Mouse (Mus musculus): ENCODE measurements around the gene Dgkh. TPM values are rescaled to one million over a fixed set of nuclear protein-coding genes. Genes with fewer than 3 reads are reported as not detected.

Gene Dgkh
- total and polyA plus RNA-seq, 2 experiments from 2014 or later, result 1.2 to 4.7 TPM

DNA sequence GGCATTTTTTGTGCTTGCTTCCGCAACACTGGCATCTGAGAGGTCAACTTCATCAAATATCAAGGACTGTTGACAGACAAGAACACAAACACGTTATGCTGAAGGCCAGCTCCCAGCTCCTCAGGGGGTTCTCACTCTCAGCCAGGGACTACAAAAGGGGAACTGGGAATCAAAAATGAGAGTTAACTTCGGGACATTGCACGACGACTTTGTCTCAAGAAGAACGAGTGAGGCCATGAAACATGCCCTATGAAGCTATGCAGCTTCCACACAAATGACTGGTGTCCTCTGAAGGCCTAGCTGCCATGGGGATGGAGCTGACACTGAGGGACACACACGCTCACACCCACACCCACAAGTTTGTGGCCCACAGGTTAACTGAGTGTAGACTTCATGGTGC, 80.9 kb downstream of the Dgkh start:
- no peak for ATAC-seq (ENCODE audit: insufficient read depth, low read depth)
- no peaks in the 10 kb centered on the region for H3K4me1 ChIP-seq (ENCODE audit: control insufficient read depth, insufficient read depth)

DNA sequence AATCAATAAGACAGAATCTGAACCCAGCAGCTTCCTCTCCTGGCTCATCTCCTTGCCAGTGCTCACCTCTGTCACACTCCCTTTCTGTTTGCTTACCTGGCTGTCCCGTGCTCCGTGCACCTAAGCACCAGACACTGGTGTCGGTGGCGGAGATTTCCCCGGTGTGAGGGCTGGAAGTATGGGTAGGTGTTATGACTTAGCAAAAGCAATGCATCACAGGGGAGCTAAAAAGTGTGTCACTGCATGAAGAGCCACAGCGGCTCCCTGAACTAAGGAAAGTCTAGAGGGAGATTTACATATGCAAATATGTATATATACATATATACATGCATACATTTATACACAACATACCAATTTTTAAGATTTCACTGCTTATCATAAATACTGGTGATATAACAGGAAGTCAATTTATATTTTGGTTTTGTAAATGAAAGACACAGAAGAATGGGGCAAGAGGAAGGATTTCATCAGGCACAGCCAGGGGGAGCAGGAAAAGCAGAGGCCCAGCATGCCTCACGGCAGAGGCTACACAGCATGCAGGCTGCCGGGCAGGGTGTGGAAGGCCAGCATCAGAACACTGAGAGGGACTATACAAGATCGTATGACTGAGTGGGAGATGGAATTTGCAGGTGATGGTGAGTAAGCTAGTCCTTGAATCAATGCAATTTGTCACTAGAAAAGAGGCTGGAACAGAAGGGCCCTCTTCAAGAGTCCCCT, 82.0 kb downstream of the Dgkh start:
- H3K36me3 ChIP-seq (replicated peaks; ENCODE audit: control insufficient read depth, insufficient read depth, low read length), result no peaks in the 10 kb centered on the region
- WGBS, result 73% methylated on average over 9 of the region's 9 CpGs
- ATAC-seq (ENCODE audit: insufficient read depth, low read depth), result no peak

More for the DNA sequence above, 80.9 kb downstream of the Dgkh start:
- no peak for DNase-seq (ENCODE audit: low spot score)
- no peak overlapping the region for H3K4me2 ChIP-seq (ENCODE audit: low read depth, low read length)
- H3K9me3 ChIP-seq (replicated peaks; ENCODE audit: control insufficient read depth, low read length), result no peaks in the 10 kb centered on the region
- H3K27me3 ChIP-seq (ENCODE audit: control insufficient read depth, insufficient read depth, low read length), result no peaks in the 10 kb centered on the region
- no peak overlapping the region for H3K9ac ChIP-seq (replicated peaks; ENCODE audit: low read depth, low read length)
- WGBS, result 79% methylated on average over 7 of the region's 7 CpGs
- no peak for TF ChIP-seq CTCF (IDR thresholded peaks at IDR 0.05; ENCODE audit: low read depth)
- TF ChIP-seq EP300 (IDR thresholded peaks at IDR 0.05; ENCODE audit: low read depth), result no peak
- no peaks in the 10 kb centered on the region for H3K36me3 ChIP-seq (replicated peaks; ENCODE audit: control insufficient read depth, insufficient read depth, low read length)
- H3K4me3 ChIP-seq (ENCODE audit: low read depth, low read length), result no peak overlapping the region
- H3K27ac ChIP-seq (ENCODE audit: low read depth), result no peak overlapping the region

DNA sequence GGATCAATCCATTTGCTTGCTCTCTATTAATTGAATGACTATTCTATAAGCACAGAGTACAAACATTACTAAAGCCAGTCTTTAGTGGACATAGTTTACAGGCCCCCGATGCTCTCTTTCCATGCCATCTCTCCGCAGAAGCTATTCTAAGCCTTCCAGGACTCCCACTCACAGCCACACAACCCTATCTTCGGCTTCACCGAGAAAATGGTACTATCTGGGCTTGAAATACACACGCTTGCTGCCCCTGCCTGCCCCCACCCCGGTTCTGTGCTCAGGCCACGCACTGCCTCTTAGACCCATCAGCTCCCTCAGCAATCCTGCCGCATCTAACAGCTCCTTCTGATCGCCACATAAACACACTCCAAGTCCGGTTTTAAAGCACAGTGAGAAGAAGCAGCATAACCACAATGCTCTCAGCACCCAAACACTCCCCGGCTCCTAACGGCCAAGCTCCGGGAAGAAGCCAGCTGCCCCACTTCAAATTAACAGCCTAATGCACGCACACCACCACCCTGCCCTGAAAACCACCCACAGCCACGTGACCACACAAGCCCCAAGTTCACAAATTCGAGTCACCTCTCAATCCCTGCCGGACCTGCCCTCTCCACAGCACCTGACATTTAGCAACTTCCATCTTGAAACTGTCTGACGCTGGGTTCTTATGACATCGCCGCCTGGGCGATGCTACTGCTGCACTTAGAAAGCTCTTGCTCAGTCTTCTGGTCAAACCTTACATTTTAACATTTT, 82.9 kb downstream of the Dgkh start:
- Histone ChIP-seq H3K4me3 (ENCODE audit: low read depth, low read length) (no peak overlapping the region), H3K4me2 (ENCODE audit: low read depth, low read length) (no peak overlapping the region), H3K9me3 (replicated peaks; ENCODE audit: control insufficient read depth, low read length) (no peaks in the 10 kb centered on the region), H3K27ac (ENCODE audit: low read depth) (no peak overlapping the region), H3K27me3 (ENCODE audit: control insufficient read depth, insufficient read depth, low read length) (no peaks in the 10 kb centered on the region), H3K9ac (replicated peaks; ENCODE audit: low read depth, low read length) (no peak overlapping the region), H3K36me3 (replicated peaks; ENCODE audit: control insufficient read depth, insufficient read depth, low read length) (no peaks in the 10 kb centered on the region), H3K4me1 (ENCODE audit: control insufficient read depth, insufficient read depth) (no peaks in the 10 kb centered on the region)
- WGBS, result 71% methylated on average over 21 of the region's 21 CpGs
- no peak for ATAC-seq (ENCODE audit: insufficient read depth, low read depth)
- no peak for DNase-seq (ENCODE audit: low spot score)
- no peak for TF ChIP-seq CTCF (IDR thresholded peaks at IDR 0.05; ENCODE audit: low read depth)
- no peak for TF ChIP-seq EP300 (IDR thresholded peaks at IDR 0.05; ENCODE audit: low read depth)

More for the DNA sequence above, 82.0 kb downstream of the Dgkh start:
- H3K9me3 ChIP-seq (replicated peaks; ENCODE audit: control insufficient read depth, low read length), result no peaks in the 10 kb centered on the region
- no peak overlapping the region for H3K4me2 ChIP-seq (ENCODE audit: low read depth, low read length)
- TF ChIP-seq EP300 (IDR thresholded peaks at IDR 0.05; ENCODE audit: low read depth) (no peak), CTCF (IDR thresholded peaks at IDR 0.05; ENCODE audit: low read depth) (no peak)
- no peak overlapping the region for H3K9ac ChIP-seq (replicated peaks; ENCODE audit: low read depth, low read length)
- no peaks in the 10 kb centered on the region for H3K4me1 ChIP-seq (ENCODE audit: control insufficient read depth, insufficient read depth)
- no peak overlapping the region for H3K4me3 ChIP-seq (ENCODE audit: low read depth, low read length)
- H3K27me3 ChIP-seq (ENCODE audit: control insufficient read depth, insufficient read depth, low read length), result no peaks in the 10 kb centered on the region
- H3K27ac ChIP-seq (ENCODE audit: low read depth), result no peak overlapping the region
- DNase-seq (ENCODE audit: low spot score), result no peak

DNA sequence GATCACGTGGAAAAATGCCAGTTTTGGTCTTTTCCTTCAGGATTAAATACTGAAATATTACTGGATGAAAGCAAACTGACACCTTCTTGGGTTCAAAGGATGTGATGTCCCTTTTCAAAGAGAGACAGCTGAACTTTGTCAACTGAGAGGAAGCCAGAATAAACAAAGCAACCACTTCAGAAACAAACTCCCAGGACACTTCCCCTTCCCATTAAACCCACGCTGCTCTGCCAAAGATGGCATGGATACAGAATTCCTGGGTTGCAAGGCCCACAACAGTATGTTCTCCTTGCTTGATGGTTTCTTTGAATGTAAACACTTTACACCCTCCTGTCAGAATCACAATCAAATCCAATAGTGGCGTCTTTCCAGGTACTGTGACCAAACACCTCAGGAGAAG, 87.0 kb downstream of the Dgkh start:
- H3K27ac ChIP-seq (ENCODE audit: low read depth), result no peak overlapping the region
- no peaks in the 10 kb centered on the region for H3K36me3 ChIP-seq (replicated peaks; ENCODE audit: control insufficient read depth, insufficient read depth, low read length)
- no peaks in the 10 kb centered on the region for H3K4me1 ChIP-seq (ENCODE audit: control insufficient read depth, insufficient read depth)
- no peaks in the 10 kb centered on the region for H3K27me3 ChIP-seq (ENCODE audit: control insufficient read depth, insufficient read depth, low read length)
- DNase-seq (ENCODE audit: low spot score) (no peak), ATAC-seq (ENCODE audit: insufficient read depth, low read depth) (no peak)
- no peak overlapping the region for H3K9ac ChIP-seq (replicated peaks; ENCODE audit: low read depth, low read length)
- no peaks in the 10 kb centered on the region for H3K9me3 ChIP-seq (replicated peaks; ENCODE audit: control insufficient read depth, low read length)
- WGBS, result 70% methylated on average over 3 of the region's 3 CpGs
- TF ChIP-seq CTCF (IDR thresholded peaks at IDR 0.05; ENCODE audit: low read depth) (no peak), EP300 (IDR thresholded peaks at IDR 0.05; ENCODE audit: low read depth) (no peak)
- H3K4me2 ChIP-seq (ENCODE audit: low read depth, low read length), result no peak overlapping the region
- no peak overlapping the region for H3K4me3 ChIP-seq (ENCODE audit: low read depth, low read length)

DNA sequence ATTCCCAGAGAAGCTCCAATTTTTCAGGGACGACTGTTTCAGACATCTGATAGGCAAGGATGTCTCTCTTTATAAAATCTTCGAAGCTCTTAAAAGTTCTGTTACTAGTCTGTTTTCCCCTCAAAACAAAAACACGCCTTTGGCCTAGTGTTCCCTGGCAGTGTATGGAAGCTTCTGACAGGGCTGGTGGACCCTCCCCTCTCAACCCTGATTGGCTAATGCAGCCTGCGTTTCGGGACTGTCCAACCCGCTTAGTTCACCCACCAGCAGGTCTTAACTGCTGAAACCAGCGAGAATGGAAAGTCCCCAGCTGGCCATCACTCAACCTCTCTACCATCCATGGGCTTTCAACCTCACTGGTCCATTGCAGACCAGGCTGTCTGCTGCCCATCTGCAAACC, 91.3 kb downstream of the Dgkh start:
- Histone ChIP-seq H3K4me3 (ENCODE audit: low read depth, low read length) (no peak overlapping the region), H3K27ac (ENCODE audit: low read depth) (no peak overlapping the region), H3K4me1 (ENCODE audit: control insufficient read depth, insufficient read depth) (no peaks in the 10 kb centered on the region), H3K9me3 (replicated peaks; ENCODE audit: control insufficient read depth, low read length) (no peaks in the 10 kb centered on the region), H3K27me3 (ENCODE audit: control insufficient read depth, insufficient read depth, low read length) (no peaks in the 10 kb centered on the region), H3K4me2 (ENCODE audit: low read depth, low read length) (no peak overlapping the region), H3K36me3 (replicated peaks; ENCODE audit: control insufficient read depth, insufficient read depth, low read length) (no peaks in the 10 kb centered on the region), H3K9ac (replicated peaks; ENCODE audit: low read depth, low read length) (no peak overlapping the region)
- ATAC-seq (ENCODE audit: insufficient read depth, low read depth) (no peak), DNase-seq (ENCODE audit: low spot score) (no peak)
- TF ChIP-seq CTCF (IDR thresholded peaks at IDR 0.05; ENCODE audit: low read depth) (no peak), EP300 (IDR thresholded peaks at IDR 0.05; ENCODE audit: low read depth) (no peak)
- WGBS, result 54% methylated on average over 7 of the region's 7 CpGs

All from heart, postnatal 0 days (tissue).